Mouse (Mus musculus) common myeloid progenitor, adult 5-6 weeks (primary cell): ENCODE measurements at regions not wholly inside any gene's neighbourhood (a gene's known extent, or its start where the extent isn't known, plus 50 kb on each side); places are given as distances from the start of the nearest gene placed in this dataset.
A peak's percentile ranks its signal among the peaks of the same experiment; 100 is the strongest.

Experiments
- ATAC-seq: replicated peaks from 2 replicates; pipeline ENCODE4 v1.8.0; 2016; ENCODE audit warnings: low read depth, mild to moderate bottlenecking, moderate TSS enrichment, inconsistent platforms; ENCODE audit not compliant: poor library complexity, severe bottlenecking

- no peak for ATAC-seq
These were observed 166.0 kb upstream of the Lef1 start for GRCm38 (mm10) chr3:130944241-130944640.

GRCm38 (mm10) chr3:130942947-130943630, 167.2 kb upstream of the Lef1 start:
- ATAC-seq = no peak

GRCm38 (mm10) chr3:130940302-130940867, 169.9 kb upstream of the Lef1 start:
- ATAC-seq = no peak

- no peak for ATAC-seq
These were observed 173.3 kb upstream of the Lef1 start for GRCm38 (mm10) chr3:130936980-130937379.

GRCm38 (mm10) chr3:130936336-130936735, 173.9 kb upstream of the Lef1 start:
- ATAC-seq = no peak

- no peak for ATAC-seq
These were observed 174.3 kb upstream of the Lef1 start for GRCm38 (mm10) chr3:130935926-130936315.

- ATAC-seq = no peak
These were observed 174.9 kb upstream of the Lef1 start for GRCm38 (mm10) chr3:130935302-130935925.

GRCm38 (mm10) chr3:130932723-130933122, 177.5 kb upstream of the Lef1 start:
- ATAC-seq = no peak

- ATAC-seq = no peak
These were observed 178.0 kb upstream of the Lef1 start for GRCm38 (mm10) chr3:130932226-130932625.

- no peak for ATAC-seq
These were observed 185.3 kb upstream of the Lef1 start for GRCm38 (mm10) chr3:130925000-130925399.

GRCm38 (mm10) chr3:130923615-130923958, 186.7 kb upstream of the Lef1 start:
- ATAC-seq = no peak

- ATAC-seq = no peak
These were observed 187.3 kb upstream of the Lef1 start for GRCm38 (mm10) chr3:130922812-130923614.

GRCm38 (mm10) chr3:130921621-130922245, 188.5 kb upstream of the Lef1 start:
- ATAC-seq = no peak

GRCm38 (mm10) chr3:130913812-130914211, 183.6 kb upstream of the Rpl34 start:
- ATAC-seq = no peak

- no peak for ATAC-seq
These were observed 174.9 kb upstream of the Rpl34 start for GRCm38 (mm10) chr3:130905101-130905500.

- no peak for ATAC-seq
These were observed 173.1 kb upstream of the Rpl34 start for GRCm38 (mm10) chr3:130903329-130903728.

GRCm38 (mm10) chr3:130902376-130902775, 172.2 kb upstream of the Rpl34 start:
- no peak for ATAC-seq

GRCm38 (mm10) chr3:130901343-130901742, 171.1 kb upstream of the Rpl34 start:
- ATAC-seq = no peak

- ATAC-seq = no peak
These were observed 170.6 kb upstream of the Rpl34 start for GRCm38 (mm10) chr3:130900846-130901245.

GRCm38 (mm10) chr3:130900054-130900840, 170.0 kb upstream of the Rpl34 start:
- ATAC-seq = peak; percentile 95
